Comparison of ENCODE assay signal across 11 mouse cellular contexts in the genomic region with DNA sequence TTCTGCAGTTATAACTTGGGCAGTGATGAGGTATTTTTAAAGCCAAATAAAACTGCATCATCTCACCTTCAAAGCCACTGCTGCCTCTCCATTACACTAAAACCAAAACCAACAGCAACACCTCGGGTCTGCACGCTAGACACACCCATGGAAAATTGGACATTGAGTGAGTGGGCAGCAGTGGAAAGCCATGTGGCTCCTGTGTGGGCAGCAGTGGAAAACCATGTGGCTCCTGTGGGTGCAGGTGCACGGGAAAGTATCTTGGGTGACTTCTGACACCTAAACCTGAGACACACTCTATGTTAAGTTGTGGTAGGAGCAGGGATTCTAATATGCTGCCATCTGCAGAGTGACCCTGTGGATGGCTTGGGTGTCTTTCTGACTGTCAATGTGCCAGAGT.
"Had no signal": no experiment of that assay in that cellular context is flagged by ENCODE, and none has a peak within 500 bp of the region (broad histone marks: within the 10 kb centered on the region; RNA-seq: fewer than 3 reads in every experiment).

No protein-coding gene starts in this region.

- DNase-seq: kidney, adult 2 months; kidney, postnatal 36 days; layer of hippocampus, postnatal 36 days; liver, embryonic 13.5 days; lung, adult 2 months; lung, postnatal 14 days; lung, postnatal 4 days; retina, postnatal 1 day; thymus, postnatal 25 days had no signal

- ATAC-seq: intestine, postnatal 0 days; midbrain, embryonic 15.5 days had no signal
